Mouse (Mus musculus): ENCODE data around the gene Ibtk.
A peak's percentile ranks its signal among the peaks of the same experiment; 100 is the strongest.
"Not testable (repeated sequence)": the region's sequence is repeated elsewhere in the genome, so short reads cannot be mapped to it uniquely, and the experiment has no call there.

Gene Ibtk

DNA sequence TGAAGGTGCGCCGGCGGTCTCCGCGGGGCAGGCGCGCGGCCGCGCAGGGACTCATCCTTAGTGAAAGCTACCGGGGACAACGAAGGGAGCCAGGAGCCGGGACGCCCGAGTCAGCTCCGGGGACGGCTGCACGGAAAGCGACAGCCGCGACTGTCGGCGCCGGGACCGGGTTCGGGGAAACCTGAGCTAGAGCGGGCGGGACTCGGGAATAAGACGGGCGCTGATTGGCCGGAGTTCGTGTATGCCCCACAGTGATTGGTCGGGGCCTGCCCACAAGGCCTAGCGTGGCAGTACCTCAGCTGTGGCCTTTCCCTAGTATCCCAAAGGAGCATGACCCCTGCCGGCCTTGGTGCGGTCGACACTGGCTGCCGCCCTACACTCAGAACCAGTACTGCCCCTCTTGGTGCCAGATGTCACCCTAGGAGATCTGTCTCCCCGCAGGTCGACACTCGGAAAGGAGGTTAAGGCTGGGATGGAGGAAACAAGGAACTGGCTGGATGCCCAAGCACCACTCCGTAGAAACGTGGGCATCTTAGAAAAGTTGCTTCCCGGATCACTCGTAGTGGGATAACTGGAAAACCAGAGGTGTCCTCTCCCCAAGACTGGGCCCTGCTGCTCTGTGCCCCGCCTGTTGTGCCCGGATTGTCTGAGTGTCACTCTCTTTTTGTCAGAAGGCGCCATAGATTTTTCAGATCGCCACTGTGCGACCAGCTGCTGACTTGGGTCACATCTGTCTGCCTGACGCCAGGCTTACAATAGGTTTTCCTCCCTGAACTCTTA lies at the start of gene Ibtk:
Ibtk (minus strand) TSS at position 193 of the 780 bp plus-strand sequence.
- DNase-seq (ENCODE audit: low spot score): peak; percentile 96

DNA sequence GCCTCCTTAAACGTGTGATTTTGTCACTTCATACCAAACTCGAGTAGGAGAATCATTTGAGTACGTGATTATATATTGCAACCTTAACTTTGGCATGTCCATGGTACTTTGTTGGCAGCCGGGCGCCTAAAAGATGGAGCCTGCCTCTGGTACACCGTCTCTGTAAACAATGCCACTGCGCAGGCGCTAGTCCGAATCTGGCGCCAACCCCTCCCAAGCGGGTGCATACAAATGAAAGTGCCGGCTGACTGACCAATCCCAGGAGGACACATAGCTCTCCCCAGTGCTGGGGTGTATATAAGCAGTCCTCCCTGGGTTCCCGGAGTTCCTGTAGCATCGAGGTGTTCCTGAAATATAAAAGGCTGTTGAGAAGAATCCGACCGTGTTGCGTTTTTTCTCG lies 42.4 kb upstream of the Ibtk start:
- not testable (repeated sequence) for DNase-seq (ENCODE audit: low spot score)

DNA sequence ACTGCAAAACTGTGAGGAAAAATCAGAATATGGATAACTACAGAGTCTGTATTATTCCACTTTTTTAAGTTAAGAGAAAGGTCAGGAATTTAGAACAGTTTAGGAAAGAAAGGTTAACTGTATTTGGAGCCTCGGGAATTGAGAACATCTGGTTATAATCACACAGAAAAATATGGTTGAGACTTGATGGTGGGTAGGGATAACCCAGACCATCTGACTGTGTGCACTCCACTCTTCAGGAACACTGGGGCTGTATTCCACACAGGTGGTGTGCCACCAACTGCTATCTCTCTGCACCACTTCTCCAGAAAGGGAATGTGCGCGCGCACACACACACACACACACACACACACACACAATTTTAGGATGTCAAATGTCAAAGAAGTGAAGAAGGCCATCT lies 31.1 kb upstream of the Ibtk start:
- no peak for DNase-seq (ENCODE audit: low spot score)

DNA sequence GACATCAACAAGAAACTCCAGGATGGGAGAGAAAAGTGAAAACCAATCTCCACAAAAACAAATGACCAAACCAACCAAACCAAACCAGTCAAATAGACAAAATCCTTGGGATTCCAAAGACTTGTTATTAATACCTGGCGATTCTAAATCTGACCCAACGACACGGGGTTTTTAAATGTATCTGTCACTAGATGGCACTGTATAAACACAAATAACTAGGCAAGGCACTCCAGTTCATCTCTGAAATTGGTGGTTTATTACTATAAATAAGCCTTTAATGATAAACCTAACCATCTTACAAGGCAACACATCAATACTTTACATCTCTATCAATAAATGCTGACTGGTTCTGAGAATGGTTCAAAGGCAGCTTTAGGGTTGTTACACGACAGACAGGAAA lies 30.3 kb upstream of the Ibtk start:
- no peak for DNase-seq (ENCODE audit: low spot score)

DNA sequence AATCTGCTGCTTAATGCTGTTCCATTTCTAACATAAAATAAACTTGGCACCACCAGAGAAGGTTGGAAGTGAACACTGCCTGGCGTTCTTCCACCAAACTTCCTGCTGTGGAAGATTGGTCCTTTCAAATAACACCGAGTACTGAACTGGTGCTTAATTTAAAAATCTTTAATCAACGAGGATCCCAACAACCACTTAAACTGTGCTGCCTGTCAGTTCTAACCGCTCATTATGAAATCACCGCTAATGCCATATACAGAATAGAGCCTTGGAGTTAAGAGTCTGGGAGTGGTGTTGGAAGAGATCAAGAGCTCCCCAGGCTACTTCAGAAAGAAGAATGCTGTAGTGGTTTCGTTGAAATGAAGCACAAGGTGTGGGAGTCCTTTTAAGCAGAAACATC lies 28.4 kb upstream of the Ibtk start:
- DNase-seq (ENCODE audit: low spot score): no peak

DNA sequence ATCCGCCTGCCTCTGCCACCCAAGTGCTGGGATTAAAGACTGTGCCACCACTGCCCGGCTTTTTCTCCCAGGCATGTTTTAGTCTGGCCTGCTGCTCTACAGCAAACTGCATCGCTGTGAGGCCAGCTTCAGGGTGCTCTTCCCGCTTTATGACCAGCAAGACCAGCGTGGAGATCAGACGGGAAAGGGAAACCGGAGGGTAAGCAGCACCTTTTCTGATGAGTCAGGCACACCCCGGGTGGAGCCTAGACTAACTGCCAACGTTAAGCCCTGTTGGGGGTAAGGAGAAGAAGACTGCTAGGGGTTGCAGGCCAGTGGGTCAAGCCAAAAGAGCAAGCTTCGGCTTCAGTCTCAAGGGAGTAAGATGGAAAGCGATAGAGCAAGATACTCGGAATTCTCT lies 23.1 kb upstream of the Ibtk start:
- no peak for DNase-seq (ENCODE audit: low spot score)

DNA sequence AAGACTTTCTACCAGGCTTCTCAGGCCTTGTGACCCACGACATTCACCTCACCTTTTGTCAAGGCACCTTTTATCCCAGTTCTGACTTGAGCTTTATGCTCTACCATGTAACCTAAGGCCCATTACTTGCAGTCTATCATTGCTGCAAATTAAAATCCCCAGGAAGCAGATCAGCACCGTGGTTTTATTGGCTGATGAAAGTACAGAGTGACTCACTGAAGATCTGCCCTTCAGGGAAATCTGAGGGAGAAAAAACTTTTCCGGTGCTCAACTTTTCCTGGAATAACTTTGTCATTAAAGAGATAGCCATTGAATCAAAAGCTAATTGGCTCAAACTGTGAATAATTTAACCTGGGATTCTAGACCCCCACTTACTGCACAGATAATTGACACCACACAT lies 22.3 kb upstream of the Ibtk start:
- DNase-seq (ENCODE audit: low spot score): no peak

DNA sequence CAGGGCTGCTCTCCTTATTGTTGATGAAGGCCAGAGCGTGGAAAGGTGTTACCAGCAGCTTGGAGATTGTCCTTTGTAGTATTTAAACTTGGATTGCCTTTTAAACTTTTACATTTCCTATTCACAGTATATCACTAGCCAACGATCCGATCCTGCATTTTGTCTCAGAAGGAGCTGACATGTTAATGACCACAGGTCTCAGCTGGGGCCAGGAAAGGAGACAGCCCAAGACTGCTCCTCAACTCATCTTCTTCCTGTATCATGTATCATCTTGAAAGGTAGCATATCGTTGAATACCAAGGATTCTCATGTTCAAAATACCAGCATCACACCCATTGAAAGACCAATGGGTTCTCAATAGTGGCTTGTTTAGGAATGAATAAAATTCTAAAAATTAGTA lies 21.2 kb upstream of the Ibtk start:
- no peak for DNase-seq (ENCODE audit: low spot score)

DNA sequence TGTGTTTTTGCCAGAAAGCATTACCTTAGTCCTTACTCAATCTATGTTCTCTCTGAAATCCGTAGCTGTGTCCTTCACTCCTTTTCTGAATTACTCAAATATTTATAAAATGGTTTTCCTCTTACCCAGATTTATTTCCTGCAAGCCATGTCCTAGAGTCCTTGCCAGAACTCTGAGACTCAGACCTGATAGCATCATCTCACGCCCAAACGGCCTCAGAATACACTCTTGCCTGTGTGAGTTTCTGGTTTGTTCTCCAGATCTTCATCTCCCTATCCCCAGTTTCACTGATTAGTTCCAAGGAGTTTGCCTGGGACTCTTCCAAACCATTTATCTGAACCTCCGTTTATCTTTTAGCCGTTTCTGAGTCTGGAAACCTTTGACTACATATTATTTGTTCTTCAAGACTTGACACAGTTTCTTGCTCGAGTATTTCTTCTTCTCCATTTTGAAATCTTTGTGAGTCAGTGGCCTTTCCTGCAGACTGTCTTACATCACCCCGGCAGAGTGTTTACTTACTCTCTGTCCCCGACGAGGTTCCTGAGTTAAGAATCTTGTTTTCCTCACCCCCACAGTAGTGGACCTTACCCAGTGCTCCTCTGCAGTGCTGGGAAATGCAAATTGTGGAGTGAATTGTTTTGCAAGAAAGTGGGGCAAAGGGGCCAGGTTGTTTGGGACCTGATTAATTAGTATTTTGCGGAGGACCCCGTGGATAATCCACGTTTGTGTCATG lies 20.1 kb upstream of the Ibtk start:
- peak; percentile 78 for DNase-seq (ENCODE audit: low spot score)

DNA sequence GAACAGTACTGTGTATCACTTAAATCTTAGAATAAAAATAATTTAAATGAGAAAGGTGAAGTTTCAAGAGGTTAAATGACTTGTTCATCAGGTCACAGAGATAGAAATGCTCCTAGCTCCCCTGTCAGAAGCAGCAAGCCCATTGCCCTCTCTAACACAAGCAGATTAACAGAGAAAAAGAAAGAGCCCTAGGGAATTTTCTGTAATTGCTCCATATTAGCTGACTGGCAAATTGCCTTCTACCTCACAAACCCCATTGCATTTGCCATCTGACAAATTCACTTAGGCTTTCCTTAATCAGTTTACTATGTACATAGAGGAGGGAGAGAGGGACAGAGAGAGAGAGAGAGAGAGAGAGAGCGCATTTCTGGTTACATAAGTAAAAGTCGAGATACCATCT lies 18.1 kb upstream of the Ibtk start:
- DNase-seq (ENCODE audit: low spot score): no peak

DNA sequence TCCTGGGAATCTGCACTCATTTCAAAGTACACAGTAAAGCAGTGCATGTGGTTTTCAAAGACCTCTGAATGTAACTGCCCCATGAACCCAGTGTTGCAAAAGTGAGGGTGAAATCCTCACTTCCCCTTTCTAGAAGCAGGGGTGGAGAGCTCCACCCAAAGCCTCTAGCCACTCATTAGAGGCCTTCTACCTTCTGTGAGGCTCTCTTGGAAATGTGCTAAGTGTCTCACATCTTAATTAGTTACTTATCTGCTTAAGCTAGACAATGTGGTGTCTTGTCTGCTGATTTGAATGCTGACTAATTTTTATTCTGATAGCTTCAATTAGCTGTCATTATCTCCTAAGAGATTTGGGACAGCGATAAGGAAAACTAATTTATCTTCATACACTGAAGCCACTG lies 13.3 kb upstream of the Ibtk start:
- no peak for DNase-seq (ENCODE audit: low spot score)

DNA sequence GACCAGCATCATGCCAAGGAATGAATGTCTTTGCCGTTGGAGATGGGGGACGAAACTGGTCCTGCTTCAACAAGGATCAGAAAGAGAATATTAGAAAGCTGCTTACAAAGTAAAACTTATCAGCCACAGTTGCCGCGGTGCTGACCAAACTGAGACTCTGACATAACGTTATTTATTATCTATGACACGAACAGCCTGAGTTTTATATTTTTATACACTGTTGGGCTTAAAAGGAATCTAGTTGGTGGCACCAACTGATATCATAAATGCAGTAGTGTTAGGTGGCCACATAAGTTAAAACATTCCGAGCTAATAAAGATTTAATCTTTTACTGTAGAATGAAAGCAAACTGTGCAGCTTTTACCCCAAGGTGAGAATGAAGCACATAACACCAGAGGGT lies 1.7 kb upstream of the Ibtk start:
- DNase-seq (ENCODE audit: low spot score): no peak

DNA sequence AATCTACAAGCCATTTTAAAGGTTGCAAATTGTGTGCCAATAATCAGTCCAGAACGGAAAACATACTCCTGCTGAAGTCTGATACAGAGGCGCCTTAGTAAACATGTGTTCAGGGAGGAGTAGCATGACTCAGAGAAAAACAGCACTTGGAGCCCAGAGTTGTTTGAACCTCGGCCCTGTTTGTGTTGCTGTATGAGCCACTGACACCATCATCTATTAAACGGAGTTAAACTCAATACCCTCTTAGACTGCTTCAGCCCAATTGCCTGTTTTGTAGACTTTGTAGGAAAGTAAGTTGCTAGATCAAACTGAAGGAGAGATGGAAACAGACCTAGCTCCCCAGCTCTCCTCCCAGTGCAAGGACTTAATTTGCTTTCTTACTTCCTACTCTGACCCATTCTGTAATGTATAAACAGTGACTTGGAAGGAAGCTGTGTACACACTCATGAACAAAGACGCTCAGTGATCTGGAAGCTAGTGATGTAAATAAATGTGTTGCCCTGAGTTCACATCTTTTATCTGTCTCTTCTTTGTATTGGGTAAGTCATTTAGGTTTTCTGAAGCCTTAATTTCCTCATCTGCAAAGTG lies 882 bp upstream of the Ibtk start:
- DNase-seq (ENCODE audit: low spot score): peak; percentile 67

DNA sequence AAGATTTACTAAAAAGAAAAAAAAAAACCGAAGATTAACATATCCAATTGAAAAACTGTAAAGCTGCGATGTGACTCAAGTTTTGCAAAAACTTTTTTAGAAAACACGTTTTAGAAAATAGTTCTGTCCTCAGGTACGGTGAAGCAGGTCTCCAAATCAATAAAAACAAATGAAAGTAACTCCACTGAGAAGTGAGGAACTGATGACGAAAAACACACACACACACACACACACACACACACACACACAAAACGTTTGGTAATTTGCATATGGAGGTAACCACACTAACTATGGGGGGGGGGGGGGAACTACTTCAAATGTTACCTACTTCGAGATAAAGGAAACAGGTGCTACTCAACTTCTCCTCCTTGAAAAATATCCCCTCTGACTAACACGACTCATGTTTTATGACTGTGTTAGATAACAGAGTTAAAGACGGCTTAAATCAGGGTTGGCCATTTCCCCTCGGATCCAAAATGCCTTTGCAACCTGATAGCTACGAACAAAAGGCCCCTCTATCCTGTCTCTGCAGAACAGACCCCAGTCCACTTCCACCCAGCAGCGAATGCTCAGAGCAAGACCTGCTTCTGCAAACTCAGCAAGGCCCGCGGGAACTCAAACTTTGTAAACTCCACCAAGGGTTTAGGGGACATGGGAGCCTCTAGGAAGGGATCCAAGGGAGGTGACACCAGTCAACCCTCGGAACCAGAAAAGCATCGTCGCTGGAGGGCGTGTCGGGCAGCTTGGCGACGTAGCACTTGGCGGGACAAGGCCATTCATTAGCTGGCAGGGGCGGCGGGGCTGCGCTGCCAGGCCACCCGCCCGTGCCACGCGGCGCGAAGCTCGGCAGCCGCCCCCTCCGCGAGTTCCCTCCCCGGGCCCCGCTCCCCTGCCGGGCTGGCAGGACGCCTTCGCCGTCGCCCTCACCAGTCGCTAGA lies 661 bp downstream of the Ibtk start:
- DNase-seq (ENCODE audit: low spot score): peak; percentile 82

DNA sequence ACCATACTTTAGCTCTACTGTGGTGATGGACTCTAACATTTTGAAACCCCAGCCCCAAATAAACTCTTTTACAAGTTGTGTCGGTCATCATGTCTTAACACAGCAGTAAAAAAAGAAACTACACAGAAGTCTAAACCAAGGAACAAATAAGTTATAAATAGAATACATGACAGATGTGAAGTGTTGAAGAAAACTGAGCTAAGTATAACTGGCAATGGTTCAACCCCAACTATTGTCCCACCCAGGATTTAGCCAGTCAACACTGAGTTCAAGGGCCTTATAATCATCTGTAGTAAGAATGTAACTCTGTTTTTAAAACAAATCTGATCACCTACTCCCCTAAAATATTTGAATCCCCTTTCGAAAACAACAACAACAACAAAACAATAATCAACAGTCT lies 3.6 kb downstream of the Ibtk start:
- no peak for DNase-seq (ENCODE audit: low spot score)

DNA sequence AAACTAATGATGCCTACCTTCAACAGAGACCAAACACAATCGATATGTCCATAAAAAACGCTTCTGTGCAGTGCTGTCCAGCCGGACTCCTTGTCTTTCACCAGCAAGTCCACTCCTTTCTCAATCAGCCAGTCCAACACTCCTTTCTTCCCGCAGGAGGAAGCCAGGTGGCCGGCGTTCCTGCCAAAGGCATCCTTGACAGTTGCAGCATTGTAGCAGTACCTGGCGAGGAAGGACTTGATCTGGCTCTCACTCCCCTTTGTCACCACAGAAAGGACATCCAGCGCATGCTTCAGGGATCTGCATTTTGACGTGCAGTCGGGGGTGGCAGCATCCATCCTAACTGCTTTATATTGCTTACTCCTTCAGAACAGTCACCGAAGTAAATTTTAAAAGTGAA lies 5.8 kb downstream of the Ibtk start:
- DNase-seq (ENCODE audit: low spot score): no peak

DNA sequence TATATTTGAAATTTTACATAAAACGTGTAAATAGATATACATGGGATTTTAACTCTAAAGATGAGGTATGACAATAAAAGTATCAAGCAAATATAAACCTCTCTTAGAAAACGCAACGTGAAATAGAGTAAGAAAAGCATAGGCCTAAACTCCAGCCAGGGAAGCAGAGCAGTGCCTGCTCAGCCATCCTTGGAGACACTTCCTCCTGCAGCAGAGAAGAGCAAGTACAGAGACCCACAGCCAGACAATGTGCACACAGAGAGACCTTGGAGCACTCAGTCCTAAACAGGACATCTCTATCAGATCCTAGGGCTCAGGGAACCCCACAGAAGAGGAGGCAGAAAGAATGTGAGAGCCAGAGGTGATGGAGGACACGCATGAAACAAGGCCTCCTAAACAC lies 7.0 kb downstream of the Ibtk start:
- no peak for DNase-seq (ENCODE audit: low spot score)

DNA sequence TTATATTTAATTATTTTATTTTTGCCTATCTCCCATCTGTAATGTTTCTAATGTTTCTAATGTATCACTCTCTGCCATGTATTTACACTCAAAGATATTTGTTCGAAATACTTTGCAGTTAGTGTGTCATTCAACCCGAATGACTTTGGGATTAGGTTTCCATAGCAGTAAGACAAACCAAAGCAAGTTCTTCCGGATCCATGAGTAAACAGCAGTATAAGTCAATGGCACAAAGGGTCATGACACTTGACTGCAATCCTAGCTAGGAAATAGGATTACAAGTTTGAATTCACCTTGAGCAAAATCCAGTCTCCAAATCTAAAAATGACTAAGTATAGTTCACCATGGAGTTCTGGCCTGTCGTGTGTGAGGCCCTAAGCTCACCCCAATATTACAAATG lies 9.9 kb downstream of the Ibtk start:
- DNase-seq (ENCODE audit: low spot score): no peak

DNA sequence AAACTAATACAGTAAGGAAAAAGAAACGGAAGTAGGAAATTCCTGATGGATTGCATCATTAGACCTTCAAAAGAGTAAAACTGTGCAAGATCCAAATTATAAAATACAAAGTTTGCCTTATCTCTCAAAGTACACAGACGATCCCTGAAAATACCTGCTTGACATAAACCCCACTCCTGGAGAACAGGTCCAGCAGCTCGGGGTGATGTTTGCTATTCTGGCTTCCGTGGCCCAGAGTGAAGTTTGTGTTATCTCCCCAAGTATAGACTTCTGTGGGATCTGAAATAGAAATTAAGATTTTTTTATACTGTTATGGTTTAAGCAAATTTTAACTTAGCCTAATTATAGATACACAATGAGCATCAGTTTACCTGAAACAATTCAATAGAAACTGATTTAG lies 14.3 kb downstream of the Ibtk start:
- DNase-seq (ENCODE audit: low spot score): no peak

DNA sequence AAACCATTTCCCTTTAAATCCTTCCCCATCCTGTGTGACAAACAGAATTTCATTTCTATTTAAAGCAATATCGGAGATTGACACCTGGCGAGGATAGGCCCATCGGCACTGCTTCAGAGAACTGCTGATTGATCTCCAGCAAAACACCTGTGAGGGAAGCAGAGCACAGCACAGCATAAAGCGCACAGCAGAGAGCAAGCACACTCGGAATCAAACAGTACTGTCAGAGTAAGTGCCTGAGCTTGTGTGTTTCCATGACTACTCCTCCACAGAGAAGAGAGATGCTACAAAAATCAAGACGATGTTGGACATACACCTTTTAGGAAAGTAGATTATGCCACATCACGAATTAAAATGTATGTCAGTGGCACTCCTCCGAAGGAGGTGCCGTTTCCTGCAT lies 25.1 kb downstream of the Ibtk start:
- no peak for DNase-seq (ENCODE audit: low spot score)

DNA sequence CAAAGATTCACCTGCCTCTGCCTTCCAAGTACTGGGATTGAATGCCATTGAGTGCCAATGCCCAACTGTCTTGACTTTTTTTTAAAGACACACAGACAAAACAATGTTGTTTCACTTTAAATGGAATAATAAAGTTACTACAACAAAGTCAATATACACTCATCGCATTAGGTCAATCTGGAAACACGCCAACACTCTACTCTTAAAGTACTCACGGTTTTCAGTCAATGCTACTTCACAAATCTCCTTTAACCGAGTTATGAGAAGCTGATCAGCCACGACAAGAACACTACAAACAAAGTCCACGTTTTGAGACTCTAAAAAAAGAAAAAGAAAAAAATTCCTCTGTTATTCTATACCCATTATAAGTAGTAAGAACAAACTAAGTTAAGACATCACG lies 31.8 kb downstream of the Ibtk start:
- no peak for DNase-seq (ENCODE audit: low spot score)

DNA sequence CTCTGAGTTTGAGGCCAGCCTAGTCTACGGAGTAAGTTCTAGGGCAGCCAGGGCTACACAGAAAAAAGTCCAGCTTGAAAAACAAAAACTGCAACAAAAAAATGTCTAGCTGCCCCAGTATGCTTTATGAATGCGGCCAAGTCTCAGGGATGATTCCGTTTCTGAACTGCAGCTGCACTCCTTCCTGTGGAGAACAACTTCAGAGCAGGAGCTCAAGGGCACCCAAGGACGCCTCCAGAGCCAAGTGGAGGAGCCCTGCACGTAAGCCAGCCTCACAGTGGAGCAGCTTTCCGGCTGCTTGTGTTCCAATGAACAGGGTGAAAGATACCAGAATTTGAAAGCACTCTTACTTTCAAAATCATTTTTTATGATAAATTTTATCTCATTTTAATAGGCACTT lies 41.8 kb downstream of the Ibtk start:
- no peak for DNase-seq (ENCODE audit: low spot score)
